Mouse (Mus musculus) urinary bladder, adult 18-20 months (tissue): Measurements from ENCODE around the gene Bud13.
"Not testable (repeated sequence)": the region's sequence is repeated elsewhere in the genome, so short reads cannot be mapped to it uniquely, and the experiment has no call there.

Source experiments
- DNase-seq, 2 experiments: peaks; one replicate each; pipeline ENCODE4 v3.0.0; 2022; ENCODE audit warnings: low spot score in 2 of 2, mixed read lengths in 2 of 2

Bud13 gene

DNA sequence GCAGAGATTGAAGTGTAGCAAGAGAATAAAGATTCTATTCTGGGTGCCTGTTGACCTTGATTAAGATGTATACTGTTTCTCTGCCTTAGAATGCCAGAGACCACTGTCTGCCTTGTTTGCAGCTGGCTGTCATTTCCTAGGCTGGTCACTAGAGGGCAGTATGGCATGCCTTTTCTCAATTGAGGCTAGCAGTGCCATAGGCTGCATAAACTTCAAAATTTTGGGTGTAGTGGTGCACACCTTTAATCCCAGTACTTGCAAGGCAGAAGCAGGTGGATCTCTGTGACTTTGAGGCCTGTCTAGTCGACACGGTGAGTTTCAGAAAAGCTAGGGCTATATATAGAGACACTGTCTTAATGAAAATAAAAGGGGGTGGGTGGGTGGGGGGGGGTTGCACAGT, 19.3 kb downstream of the Bud13 start:
- DNase-seq, result no peak

DNA sequence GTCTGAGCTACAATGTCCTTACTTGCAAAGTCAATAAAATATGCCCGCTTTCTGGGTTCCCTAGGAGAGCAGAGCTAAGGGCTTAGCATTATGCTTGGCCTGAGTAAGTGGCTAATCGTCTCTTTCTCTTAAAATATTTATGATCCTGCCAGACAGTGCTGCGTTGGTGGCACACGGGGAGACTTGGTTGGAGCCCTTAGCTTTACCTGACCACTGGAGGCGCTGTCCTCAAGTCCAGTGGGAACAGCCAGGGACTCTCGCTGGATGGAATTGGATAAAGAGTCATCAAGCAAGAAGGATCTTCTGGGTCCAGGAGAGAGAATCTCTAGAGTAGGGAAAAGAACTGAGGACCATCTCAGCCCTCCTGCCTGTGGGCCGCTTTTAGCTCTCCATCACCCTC, 26.3 kb downstream of the Bud13 start:
- no peak for DNase-seq

DNA sequence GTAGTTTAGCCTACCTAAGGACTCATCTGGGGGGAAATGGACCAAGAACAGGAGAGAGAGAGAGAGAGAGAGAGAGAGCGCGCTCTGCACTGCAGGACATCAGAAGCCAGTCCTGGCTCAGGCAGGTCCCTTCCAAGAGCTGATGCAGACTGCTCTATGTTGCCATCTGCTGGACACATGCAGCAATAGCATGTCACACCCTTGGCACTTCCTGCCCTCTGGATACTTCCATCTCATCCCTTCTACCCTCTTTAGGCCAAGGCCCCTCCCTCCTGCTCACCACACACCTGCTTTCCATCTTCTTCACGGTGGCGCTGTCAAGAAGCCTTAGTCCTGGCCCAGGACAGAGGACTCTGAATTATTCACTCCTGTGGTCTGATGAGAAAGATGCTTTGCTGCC, 31.7 kb downstream of the Bud13 start:
- peak; percentile 39 to 48 for DNase-seq

DNA sequence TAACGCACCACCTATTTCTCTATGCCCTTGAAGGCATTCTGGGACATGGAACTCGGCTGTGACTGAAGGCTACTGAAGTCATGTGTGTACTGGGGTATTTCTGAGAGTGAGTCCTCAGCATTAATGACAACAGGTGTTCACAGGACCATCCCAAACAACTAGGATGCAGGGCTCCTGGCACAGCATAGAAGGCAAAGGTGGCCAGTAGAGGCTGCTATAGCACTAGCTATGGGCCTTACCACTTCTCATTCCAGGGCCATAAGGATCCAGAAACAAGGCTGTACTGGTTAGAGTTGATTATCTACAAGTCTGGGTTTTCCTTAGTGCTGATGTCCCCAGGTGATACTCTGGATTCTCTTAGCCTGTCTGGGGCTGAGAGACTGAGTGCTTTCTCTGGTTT, 32.1 kb downstream of the Bud13 start:
- DNase-seq, result no peak

DNA sequence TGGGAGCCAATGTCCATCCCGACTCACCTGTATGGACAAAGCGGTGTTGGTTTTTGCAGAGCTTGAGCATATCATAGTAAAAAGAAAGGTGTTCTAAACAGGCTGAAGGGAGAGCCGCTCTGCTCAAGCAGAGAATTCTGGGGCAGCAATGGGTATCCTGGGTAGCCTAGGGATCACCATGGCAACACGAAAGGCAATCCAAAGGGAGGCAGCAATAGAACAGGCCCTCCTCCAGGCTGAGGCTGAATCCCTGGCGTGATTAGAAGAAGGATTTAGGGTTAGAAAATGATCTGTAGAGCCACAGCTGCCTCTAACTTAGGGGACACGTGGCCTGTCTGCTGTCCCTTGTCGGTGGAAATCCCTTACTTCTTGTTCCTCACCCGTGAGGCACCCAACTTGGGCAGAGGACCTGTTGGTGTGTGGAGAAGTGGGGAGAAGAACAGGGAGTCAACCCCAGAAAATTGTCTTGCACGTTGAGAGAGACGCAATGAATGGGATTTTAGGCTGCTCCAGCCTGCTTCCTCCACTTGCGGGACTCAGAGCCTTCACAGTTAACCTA, 33.1 kb downstream of the Bud13 start:
- DNase-seq, result no peak

DNA sequence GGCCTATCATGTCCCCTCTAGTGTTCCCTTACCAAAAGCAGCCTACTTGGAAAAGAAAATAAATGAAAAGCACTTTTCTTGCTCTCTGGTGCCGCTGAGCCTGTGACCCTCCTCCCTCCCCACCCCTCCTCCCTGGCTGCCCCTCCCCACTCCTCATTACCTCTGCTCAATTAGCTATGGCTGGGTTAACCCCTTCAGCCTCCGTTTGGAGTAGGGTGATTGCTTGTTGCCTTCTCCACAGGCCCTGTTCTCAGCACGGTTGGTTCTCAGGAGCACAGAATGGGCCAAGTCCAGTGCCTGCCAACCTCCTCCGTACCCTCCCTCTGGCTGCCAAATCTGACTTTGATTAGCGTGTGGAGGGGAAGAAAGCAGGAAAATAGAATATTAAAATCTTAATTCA, 33.6 kb downstream of the Bud13 start:
- DNase-seq, result no peak

DNA sequence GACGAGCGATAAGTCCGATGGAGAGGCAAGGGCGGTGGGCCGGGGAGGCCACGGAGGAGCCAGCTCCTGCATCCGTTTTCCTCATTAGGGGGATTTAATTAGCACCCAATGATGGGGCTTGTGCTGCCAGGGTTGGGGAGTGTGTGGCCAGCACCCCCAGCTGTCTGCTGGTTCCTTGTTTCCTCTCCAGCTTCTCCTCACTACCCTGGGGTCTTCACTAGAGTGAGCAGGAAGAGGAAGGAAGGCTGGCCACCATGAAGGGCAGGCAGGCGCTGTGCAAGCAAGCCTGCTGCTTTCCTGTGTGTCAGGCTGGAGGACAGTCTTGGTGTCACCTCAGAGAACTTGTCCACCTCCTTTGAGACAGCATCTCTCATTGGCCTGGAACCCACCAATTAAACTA, 34.1 kb downstream of the Bud13 start:
- no peak for DNase-seq

DNA sequence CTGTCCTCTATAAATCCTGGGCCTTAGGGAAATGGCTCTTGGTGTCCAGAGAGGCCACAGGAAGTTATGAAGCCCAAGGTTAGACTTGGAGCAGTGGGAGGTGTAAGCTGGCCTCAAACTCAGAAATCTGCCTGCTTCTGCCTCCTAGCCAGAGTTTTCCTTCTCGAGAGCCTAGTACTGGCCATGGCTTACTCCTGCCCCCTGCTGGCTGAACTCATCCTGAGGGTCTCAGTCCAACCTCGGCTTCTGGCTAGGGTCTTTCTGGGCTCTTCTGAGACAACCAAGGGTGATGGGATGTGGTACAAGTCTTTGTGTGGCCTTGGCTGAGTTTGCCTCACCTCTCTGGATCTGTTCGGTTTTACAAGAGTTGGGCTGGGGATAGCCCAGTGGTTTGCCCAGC, 35.1 kb downstream of the Bud13 start:
- DNase-seq, result no peak

DNA sequence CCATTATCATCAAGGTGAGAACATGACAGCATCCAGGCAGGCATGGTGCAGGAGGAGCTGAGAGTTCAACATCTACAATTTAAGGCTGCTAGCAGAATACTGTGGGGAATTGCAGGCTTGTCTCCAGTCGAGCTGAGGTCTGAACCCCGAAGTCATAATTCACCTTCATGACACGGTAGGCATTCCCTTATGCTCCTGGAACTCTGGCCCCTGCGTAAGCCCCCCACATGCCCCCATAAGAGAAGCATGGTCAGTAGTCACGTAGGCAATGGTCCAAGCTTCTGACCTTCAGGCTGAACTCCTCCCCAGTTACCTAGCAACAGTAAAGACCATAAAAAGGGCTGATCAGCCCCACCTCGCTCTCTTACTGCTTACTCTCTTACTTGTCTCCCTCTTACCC, 37.1 kb downstream of the Bud13 start, which contains the start of gene 4931429L15Rik:
TSS of gene 4931429L15Rik (minus strand) at position 101 of the 400 bp plus-strand sequence.
- not testable (repeated sequence) for DNase-seq

DNA sequence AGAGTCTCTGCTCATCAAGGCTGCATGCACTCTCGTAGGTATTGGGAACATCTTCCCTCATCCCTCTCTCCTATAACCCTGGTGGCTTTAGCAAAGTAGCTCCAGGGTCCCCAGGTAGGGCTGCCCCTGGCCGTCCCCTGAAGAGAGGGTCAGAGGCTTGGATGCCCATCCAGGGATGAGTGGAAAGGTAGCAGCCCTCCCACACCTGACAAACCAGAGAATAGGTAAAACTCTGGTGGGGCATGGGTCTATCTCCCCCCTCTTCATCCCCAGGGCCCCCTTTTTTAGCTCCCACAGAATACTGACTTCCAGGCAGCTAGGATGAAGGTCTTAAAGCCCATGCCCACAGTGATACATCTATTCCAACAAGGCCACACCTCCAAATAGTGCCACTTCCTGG, 37.7 kb downstream of the Bud13 start:
- DNase-seq, result no peak

DNA sequence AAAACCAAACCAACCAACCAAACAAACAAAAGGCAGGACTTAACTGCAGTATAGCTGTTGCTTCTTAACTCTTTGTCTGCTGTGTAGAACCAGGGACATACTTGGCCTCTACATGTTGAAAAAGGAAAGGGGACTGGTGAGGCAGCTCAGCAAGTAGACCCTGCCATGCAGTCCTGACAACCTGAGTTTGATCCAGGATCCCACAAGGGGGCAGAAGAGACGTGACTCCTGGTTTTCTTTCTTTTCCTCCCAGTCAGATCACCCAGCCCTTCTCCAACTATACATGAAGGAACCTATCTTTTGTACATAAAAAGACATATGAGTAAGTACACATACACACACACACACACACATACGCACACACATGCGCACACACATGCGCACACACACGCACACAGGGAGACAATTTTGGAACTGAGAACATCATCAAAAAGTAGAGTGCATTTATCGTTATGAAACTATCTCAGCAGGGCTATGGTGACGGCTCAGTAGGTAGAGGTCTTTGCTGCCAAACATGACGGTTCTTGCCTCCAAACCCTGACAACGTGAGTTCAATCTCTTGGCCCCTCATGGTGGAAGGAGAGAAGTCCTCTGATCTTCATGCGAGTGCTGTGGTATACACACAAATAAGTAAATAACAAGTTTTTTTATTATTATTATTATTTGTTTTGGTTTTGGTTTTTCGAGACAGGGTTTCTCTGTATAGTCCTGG, 44.0 kb downstream of the Bud13 start:
- DNase-seq, result no peak

DNA sequence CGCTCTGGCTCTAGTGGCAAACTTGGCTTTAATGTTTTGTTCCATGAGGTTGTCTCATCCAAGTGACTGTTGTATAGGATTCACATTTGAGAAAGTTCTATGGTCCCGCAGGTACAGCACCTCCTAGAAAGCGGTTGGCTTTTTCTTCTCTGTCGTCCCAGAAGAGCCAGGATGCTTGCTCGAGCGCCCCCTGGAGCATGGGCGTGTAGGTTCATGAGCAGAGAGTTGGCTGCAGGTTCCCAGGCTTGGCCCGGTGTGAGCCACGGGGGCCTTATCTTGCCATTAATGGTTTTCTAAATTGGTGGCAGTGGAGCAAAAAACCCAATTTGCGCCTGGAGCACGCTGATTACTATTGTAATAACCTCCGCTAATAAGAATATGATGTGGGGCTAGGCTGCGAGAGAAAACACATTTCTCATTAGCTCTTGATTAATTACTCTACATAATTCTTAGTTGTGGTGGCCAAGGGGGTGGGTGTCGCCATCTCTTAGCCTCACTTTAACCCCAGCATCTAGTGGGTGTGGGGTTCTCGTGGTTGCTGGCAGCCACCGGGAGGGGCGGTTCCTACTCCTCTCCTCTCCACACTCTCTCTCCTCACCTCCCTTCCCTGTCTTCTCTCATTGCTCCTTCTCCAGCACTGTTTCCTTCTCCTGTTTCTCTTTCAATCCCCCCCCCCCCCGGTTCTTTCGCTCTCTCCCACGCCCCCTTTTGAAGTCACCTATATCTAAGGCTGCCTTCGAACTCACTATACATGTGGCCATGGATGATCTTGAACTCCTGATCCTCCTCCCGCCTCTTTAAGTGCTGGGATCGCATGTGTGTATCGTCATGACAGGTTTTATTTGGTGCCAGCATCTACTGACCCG, 45.1 kb downstream of the Bud13 start:
- DNase-seq, result no peak

DNA sequence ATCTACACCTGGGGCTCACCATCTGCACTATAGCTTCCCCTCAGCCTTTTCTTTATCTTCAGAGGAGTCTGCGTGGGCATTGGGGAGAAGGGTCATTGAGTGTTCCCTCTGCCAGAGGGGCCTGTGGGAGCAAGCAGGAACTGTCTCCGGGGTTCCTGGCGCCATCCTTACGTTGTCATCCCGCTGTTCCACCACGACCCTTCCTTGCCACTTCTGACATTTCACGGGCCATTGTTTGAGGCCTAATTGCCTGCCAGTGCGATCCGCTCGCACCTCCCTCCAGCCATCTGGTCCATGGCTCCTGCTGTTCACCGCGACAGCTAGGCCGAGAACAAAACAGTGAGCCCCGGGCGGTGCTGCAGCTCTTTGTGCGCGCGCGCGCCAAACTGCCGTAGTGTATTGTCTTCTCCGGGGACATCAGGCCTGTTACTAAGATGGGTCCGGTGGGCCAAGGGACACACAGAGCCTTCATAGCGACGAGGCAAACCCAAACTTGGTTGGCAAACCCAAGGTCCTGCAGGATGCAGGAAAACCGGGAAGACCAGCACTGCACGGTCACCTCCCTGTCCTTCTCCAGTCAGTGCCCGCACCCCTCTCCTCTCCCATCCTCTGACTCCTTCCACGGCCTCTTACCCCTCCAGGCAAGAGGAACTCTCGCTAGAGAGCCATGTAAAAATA, 45.9 kb downstream of the Bud13 start:
- DNase-seq, result peak in 1 of 2 experiments; percentile 9

DNA sequence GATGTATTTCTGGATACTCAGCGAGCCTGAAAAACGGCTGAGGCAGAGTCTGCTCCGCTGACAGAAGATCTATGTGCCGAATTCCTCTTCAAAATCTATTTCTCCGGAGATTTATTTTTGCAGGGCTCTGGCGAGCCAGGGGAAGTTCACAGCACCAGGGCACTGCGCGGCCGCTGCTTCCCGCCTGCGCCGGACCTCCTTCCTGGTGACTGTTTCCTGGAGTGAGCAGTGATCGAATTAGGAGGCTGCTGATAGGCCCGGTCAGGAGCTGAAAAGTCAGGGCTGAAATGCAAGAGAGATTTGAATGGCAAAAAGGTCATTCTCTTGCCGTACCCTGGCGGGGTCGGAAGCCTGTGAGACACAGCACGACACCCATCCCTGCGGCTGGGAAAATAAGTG, 46.4 kb downstream of the Bud13 start:
- DNase-seq, result peak in 1 of 2 experiments; percentile 7

DNA sequence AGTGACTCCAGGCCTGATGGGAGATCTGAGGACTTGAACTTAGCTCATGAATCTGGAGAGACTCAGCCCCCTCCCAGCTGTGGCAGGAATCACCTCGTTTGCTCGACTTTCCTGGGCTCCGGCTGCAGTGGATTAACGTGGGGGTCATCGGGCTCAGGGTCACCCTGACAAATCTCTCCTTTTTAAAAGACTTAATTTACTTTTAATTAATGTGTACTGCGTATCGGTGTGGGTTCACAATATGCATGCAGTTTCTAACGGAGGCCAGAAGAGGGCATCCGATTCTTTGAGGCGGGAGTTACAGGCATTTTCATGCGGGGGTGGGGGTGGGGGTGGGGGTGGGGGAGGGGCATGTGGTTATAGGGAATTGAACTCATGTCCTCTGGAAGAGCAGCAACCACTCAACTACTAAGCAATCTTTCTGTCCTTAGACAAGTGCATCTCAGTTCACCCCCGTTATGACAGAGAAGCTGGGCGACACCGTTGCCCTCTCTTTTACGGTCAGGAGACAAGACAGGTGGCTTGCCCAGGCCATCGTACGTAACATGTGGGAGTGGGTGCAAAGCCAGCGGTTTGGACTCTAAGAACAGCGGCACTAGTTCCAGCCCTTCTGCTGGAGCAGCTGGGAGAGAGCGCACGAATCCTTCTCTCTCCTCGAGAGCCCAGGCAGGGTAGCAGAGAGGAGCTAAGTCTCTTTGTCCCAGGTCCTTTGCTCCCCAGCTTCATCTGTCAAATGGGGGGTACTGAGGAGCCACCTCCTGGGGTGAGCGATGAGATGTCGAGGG, 47.2 kb downstream of the Bud13 start:
- DNase-seq, result no peak

DNA sequence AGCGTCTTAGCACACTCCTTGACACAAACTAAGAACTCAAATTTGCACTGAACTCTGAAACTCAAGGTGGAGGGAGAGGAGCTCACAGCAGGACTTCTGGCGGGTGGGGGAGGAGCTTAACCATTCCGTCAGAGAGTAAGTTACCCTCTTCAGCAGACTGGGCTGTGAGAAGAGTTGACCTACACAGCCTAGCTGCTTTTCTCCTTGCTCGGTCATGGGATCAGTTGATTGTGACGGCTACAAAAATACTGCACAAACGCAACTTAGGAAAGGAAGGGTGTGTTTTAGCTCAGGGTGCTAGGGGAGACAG, 47.7 kb downstream of the Bud13 start:
- no peak for DNase-seq

DNA sequence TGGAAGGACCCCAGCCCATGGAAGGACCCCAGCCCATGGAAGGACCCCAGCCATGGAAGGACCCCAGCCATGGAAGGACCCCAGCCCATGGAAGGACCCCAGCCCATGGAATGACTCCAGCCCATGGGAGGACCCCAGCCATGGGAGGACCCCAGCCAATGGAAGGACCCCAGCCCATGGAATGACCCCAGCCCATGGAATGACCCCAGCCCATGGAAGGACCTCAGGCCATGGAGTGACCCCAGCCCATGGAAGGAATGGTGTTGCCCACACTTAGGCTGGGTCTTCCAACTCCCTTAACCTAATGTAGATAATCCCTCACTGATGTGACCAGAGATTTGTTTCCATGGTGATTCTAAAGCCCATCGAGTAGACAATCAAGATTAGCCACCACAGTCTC, 48.5 kb downstream of the Bud13 start:
- DNase-seq, result no peak

DNA sequence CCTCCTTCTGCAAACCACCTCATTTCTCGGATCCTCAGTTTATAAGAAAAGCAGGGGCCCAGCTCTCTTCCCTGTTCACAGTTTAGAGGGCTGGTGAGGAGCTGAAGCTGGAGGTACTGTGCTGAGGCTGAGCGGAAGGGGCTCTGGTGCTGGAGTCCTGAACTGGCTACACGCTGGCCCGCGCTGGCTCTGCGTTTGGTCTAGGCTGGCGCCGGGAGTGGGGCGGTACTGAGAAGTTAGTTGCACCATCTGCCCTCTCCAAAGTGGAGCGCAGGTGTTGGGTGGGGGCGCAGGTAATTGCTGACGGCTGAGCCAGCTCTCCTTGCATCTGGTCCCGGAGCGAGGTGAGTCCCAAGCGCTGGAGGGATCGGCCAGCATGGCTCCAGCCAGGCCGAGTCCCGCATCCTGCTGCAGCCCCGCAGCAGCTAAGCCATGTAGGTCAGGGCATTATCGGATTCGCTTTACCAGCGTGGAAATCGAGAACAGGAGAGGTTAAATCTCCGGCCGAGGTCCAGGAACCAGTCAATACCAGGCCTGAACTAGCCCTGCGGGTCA, 51.7 kb downstream of the Bud13 start:
- no peak for DNase-seq

DNA sequence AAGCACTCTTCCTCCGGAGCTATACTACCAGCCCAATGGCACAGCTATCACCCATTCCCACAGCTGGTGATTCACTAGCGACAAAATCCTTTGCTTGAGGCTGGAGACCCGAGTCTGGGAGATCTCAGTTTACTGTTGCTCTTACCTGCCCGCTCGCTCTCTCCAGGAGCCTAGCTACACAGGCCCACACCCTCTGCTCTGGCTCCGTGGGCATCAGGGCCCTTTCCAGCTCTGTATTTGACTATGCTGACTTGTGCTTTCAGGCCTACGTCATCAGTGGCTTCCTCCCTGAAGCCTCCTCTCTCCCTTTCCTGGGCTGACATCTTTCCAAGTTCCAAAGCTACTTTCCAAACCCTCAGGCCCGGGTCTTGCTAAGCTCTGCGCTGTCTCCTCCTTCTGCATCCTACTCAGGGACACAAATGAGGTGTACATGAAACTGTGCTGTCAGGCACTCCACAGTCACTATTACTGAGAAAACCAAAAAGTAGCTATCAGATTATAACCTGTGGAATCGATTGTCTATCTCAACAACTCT, 52.7 kb downstream of the Bud13 start:
- DNase-seq, result no peak

DNA sequence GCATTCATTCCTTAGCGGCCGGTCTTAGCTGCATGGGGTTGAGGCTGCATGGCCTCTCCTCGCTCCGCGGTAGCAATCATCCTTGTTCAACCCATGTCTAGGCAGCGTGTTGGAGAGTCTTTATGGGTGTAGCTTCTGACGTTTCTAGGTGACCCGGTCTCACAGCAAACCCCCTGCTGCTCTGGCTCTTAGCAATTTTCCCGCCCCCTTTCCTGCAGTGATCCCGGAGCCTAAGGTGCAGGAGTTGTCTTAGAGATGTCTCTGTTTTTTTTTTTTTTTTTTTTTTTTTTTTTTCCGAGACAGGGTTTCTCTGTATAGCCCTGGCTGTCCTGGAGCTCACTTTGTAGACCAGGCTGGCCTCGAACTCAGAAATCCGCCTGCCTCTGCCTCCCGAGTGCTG, 53.5 kb downstream of the Bud13 start:
- DNase-seq, result not testable (repeated sequence)

DNA sequence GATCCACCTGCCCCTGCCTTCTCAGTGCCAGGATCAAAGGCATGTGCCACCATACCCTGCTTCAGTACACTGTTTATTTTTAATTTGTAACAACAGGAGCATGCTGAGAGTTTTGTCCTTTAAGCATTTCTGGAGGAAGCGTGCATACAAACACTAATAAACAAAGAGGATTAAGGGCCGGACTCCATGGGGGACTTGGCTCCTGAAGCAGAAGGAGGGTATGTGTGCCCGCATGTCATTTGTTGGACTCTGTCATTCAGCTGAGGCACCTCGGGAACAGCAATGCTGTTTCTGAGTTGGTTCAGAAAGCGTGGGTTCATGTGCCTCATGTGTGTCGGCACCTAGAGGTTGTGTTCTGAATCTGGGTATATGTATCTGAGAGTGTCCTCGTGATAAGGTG, 54.5 kb downstream of the Bud13 start:
- no peak for DNase-seq
